Mouse (Mus musculus) retina, postnatal 7 days (tissue): ENCODE results near the gene Olfr202.
"Not testable (repeated sequence)": the region's sequence is repeated elsewhere in the genome, so short reads cannot be mapped to it uniquely, and the experiment has no call there.

Source experiments
- DNase-seq: peaks from one replicate; pipeline ENCODE4 v3.0.0-alpha.2; 2012; ENCODE audit warnings: low read depth, low spot score

The Olfr202 gene

DNA sequence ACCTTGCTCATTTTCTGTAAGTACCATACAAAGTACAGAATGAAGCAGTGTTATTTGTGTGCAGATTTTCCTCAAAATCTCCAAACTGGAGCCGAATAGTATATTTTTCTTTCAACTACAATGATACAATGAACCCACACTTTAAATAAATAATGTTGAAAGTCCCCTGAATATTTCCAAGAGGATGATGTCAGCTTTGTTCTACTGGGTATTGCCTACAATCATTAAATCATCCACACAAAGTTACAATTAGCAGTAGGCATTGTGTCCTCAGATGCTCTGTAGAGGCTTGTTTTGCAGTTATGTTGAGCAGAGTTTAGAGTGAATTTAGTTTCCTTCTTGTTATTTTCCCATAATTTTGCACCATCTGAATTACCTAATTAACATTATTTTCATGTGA lies at the start of gene Olfr202:
Olfr202 (minus strand) TSS at position 101 of the 400 bp plus-strand sequence.
- no peak for DNase-seq

DNA sequence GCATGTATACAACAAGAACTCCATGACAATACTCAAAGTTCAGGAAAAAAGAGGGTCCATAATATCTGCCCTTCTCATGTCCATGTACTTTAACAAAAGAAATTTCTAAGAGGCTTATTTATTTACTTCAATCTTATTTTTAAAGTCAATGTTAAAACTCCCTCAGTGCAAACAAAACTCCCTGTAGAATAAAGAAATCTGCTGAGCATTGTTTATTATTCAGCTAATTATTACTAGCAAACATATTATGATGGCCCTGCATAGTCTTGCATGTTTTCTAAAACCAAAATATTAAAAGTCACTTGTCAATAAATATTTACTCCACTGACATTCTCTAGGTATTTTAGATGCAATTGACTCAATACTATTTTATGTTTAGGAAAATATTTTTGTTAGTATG lies 44.4 kb upstream of the Olfr202 start, which contains the start of gene Olfr205:
Olfr205 (minus strand) TSS at position 101 of the 400 bp plus-strand sequence.
- no peak for DNase-seq

DNA sequence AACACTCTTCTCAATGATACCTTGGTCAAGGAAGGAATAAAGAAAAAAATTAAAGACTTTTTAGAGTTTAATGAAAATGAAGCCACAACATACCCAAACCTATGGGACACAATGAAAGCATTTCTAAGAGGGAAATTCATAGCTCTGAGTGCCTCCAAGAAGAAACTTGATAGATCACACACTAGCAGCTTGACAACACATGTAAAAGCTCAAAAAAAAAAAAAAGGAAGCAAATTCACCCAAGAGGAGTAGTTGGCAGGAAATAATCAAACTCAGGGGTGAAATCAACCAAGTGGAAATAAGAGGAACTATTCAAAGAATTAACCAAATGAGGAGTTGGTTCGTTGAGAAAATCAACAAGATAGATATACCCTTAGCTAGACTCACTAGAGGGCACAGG lies 36.7 kb upstream of the Olfr202 start:
- not testable (repeated sequence) for DNase-seq

DNA sequence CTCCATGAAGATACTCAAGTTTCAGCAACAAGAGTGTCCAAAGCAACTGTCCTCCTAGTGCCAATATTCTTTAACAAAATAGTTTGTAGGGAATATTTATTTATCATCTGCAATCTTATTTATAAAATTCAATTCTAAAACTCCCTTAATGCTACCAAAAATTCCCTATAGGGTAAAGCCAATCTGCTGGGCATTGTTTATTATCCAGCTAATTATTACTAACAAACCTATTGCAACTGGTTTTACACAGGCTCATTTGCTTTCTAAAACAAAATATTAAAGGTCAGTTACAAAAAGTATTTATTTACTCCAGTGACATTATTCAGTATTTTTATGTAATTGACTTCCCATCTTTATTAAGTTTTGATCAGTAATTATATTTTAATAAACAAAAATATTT lies 31.6 kb upstream of the Olfr202 start, which contains the start of gene Olfr204:
Olfr204 (minus strand) TSS at position 101 of the 400 bp plus-strand sequence.
- DNase-seq: no peak

DNA sequence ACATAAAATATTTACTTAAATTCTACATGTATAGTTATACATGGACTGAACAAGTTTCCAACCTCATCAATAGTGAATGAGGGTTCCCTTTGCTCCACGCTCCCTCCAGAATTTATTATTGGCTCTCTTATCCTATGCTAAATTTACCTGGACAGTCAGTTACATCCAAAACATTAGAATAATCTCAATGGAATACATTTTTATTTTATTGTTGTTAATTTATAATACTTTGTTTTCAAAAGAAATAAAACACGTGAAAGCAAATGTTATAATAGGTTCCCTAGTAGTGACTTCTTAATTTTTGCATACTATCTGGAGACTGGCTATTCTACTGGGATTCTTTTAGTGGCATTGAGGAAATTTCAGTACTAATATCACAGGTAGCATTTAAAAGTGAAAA lies 12.0 kb upstream of the Olfr202 start, which contains the start of gene Olfr203:
Olfr203 (plus strand) TSS at position 301 of the 400 bp plus-strand sequence.
- DNase-seq: no peak

DNA sequence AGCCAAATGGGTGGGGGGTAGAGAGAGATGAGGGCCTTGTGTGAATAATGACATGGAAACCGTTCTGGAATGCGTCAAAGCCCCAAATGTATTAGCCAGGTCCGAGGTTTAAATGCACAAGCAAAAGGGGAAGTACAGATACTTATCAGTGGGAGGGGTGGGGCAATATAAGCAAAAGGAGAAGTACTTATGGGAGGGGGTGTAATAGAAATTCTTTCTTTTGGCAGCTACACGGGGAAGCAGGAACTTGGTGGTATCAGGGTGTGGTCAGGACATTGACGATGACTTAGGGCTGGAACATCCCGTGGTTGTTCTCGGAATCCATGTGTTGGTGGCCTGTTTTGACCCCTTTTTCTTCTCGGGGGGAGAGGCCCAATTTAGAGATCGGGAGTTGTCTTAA lies 983 bp upstream of the Olfr202 start:
- DNase-seq: not testable (repeated sequence)

DNA sequence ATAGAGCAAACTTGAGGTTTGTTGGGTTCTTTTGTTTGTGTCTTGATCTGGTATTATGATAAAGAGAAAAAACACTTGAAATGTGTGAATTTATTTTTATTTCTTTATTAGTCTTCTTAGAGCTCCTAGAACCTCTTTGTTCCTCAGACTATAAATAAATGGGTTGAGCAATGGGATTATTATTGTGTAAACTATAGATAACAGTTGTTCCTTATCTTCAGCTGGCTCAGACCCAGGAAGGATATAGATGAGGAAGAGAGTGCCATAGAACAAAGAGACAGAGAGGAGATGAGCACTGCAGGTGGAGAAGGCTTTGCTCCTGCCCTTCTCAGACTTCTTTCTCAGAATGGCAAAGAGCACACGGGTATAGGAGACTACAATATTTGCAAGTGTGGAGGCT lies 3.1 kb downstream of the Olfr202 start:
- DNase-seq: no peak

DNA sequence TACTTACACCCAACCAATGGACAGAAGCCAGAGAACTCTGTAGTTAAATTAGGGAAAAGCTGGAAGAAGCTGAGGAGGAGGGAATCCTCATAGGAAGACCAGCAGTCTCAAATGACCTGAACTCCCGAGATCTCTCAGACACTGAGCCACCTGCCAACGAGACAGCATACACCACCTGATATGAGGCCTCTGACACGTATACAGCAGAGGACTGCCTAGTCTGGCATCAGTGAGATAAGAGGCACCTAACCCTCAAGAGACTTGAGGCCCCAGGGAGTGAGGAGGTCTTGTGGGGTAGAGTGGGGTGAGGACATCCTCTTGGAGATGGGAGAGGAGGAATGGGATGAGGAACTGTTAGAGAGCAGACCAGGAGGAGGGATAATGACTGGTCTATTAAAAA lies 6.1 kb downstream of the Olfr202 start:
- DNase-seq: no peak

DNA sequence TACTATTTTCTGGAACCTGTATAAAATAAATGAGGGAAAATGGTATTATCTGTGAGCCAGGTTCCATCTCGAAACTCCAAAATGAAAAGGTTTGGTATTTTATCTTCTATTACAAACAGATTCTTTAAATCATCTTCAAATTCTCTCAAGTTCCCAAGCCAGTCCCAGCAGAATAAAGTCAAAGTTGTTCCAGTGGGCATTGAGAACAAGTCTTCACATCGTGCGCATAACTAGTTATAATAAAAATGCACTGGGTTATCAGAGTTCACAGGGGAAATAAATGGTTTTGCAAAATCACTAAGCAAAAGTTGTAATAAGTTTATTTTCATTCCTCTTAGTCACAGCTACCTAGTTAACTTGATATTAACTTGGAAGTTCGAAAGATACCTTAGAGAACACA lies 14.1 kb downstream of the Olfr202 start, which contains the start of gene Olfr201:
Olfr201 (minus strand) TSS at position 101 of the 400 bp plus-strand sequence.
- not testable (repeated sequence) for DNase-seq

DNA sequence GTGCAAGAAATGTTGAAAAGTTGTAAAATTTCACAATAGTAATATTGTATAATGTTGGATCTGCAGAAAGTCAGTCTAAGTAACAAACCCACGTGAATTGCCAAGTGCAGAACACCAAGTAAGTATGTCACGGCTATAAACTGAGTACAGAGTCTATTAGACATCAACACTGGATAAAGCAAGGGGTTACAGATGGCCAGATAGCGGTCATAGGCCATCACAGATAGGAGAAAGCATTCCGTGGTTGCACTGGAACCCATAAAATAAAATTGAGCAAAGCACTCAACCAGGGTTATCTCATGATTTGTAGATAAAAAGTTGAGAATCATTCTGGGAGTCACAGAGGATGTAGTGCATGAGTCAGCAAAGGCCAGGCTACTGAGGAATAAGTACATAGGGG lies 17.5 kb downstream of the Olfr202 start:
- DNase-seq: not testable (repeated sequence)

DNA sequence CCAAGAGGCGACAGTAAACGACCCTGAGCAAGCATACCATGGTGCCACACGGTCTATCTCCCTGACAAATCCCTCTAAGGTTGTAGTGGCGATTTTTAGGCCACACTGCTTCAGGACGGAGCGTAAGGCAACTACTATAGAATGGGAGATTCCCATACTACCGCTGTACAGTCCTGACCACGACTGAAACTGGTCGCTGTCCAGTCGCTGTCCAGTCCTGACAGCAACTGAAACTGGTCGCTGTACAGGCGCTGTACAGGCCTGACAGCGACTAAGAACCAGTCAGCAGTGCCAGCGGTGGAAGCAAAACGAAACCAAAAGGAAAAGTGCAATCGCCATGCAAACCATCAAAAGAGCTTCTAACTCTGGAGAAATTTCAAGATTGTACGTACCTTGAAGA lies 36.9 kb downstream of the Olfr202 start:
- no peak for DNase-seq
